Mouse (Mus musculus): ENCODE measurements around the gene Itprid2.
"Not testable (repeated sequence)": the region's sequence is repeated elsewhere in the genome, so short reads cannot be mapped to it uniquely, and the experiment has no call there.

Itprid2 gene

GRCm38 (mm10) chr2:79634528-79635400, at the start of gene Itprid2:
TSS of gene Itprid2 (plus strand) at chr2:79635352.
- DNase-seq (ENCODE audit: extremely low read depth, insufficient read length, low spot score), result peak; percentile 96

- DNase-seq (ENCODE audit: extremely low read depth, insufficient read length, low spot score), result no peak
These were observed 39.0 kb upstream of the Itprid2 start for GRCm38 (mm10) chr2:79596177-79596576.

- DNase-seq (ENCODE audit: extremely low read depth, insufficient read length, low spot score), result peak; percentile 39
These were observed 38.1 kb upstream of the Itprid2 start for GRCm38 (mm10) chr2:79597090-79597489.

- not testable (repeated sequence) for DNase-seq (ENCODE audit: extremely low read depth, insufficient read length, low spot score)
These were observed 34.0 kb upstream of the Itprid2 start for GRCm38 (mm10) chr2:79601109-79601508.

- no peak for DNase-seq (ENCODE audit: extremely low read depth, insufficient read length, low spot score)
These were observed 33.4 kb upstream of the Itprid2 start for GRCm38 (mm10) chr2:79601691-79602116.

GRCm38 (mm10) chr2:79602306-79602705, 32.8 kb upstream of the Itprid2 start:
- no peak for DNase-seq (ENCODE audit: extremely low read depth, insufficient read length, low spot score)

GRCm38 (mm10) chr2:79603363-79603762, 31.8 kb upstream of the Itprid2 start:
- DNase-seq (ENCODE audit: extremely low read depth, insufficient read length, low spot score), result no peak

GRCm38 (mm10) chr2:79606033-79606432, 29.1 kb upstream of the Itprid2 start:
- DNase-seq (ENCODE audit: extremely low read depth, insufficient read length, low spot score), result no peak

GRCm38 (mm10) chr2:79607181-79607580, 28.0 kb upstream of the Itprid2 start:
- DNase-seq (ENCODE audit: extremely low read depth, insufficient read length, low spot score), result no peak

GRCm38 (mm10) chr2:79608301-79609074, 26.7 kb upstream of the Itprid2 start:
- DNase-seq (ENCODE audit: extremely low read depth, insufficient read length, low spot score), result no peak

GRCm38 (mm10) chr2:79610894-79611293, 24.3 kb upstream of the Itprid2 start:
- no peak for DNase-seq (ENCODE audit: extremely low read depth, insufficient read length, low spot score)

GRCm38 (mm10) chr2:79618145-79618544, 17.0 kb upstream of the Itprid2 start:
- no peak for DNase-seq (ENCODE audit: extremely low read depth, insufficient read length, low spot score)

- peak; percentile 20 for DNase-seq (ENCODE audit: extremely low read depth, insufficient read length, low spot score)
These were observed 16.3 kb upstream of the Itprid2 start for GRCm38 (mm10) chr2:79618614-79619568.

GRCm38 (mm10) chr2:79623256-79623655, 11.9 kb upstream of the Itprid2 start:
- DNase-seq (ENCODE audit: extremely low read depth, insufficient read length, low spot score), result no peak

- no peak for DNase-seq (ENCODE audit: extremely low read depth, insufficient read length, low spot score)
These were observed 7.5 kb upstream of the Itprid2 start for GRCm38 (mm10) chr2:79627624-79628023.

- no peak for DNase-seq (ENCODE audit: extremely low read depth, insufficient read length, low spot score)
These were observed 4.9 kb upstream of the Itprid2 start for GRCm38 (mm10) chr2:79630231-79630630.

- DNase-seq (ENCODE audit: extremely low read depth, insufficient read length, low spot score), result peak; percentile 81
These were observed 507 bp downstream of the Itprid2 start for GRCm38 (mm10) chr2:79635426-79636291.

- no peak for DNase-seq (ENCODE audit: extremely low read depth, insufficient read length, low spot score)
These were observed 3.8 kb downstream of the Itprid2 start for GRCm38 (mm10) chr2:79638924-79639323.

GRCm38 (mm10) chr2:79646237-79646688, 11.1 kb downstream of the Itprid2 start:
- DNase-seq (ENCODE audit: extremely low read depth, insufficient read length, low spot score), result peak; percentile 21

Data from 3134 (cell line).